Mouse (Mus musculus): ENCODE results near the gene Zfp606.

Zfp606 gene

DNA sequence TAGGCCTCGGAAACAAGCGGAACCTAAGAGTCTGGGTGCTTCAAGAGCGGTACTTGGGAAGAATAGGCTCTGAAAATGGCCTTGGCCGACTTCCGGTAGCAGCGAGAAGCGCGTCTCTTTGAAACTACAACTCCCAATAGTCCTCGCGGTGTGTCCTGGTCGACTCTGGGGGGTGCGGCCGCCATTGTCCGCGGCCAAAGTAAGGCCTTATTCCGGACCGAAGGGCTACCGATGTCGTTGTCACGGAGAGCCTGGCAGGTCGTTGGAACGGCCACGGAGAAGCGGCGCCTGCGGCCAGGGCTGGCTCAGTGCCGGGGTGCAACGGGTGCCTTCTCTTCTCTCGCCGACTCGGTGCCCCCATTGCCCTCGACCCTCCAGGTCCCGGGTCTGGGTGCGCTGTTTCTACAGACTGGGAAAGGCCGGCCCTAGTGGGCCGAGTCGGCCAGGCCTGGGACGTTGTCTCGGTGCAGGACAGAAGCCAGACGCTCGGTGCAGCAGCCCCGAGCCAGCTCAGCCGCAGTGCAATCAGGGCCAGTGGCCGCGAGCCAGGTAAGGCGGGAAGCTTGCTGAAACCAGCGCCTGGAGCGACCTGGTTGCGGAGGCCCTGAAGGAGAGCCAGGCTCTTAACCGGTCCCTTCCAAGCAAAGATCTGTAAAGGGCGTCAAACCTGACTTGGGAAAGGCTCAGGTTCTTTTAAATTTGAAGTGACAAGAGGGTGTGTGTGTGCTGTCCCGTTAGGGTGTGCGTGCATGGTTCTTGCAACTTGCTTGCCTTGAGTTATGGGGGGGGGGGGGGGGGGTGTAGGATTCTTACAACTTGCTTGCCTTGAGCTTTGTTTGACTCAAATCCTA is at the start of gene Zfp606:
Gene Zfp606, plus strand, starts transcription at position 136 of the 851 bp plus-strand sequence.
- peak; percentile 83 for DNase-seq (ENCODE audit: low read depth, low spot score)

DNA sequence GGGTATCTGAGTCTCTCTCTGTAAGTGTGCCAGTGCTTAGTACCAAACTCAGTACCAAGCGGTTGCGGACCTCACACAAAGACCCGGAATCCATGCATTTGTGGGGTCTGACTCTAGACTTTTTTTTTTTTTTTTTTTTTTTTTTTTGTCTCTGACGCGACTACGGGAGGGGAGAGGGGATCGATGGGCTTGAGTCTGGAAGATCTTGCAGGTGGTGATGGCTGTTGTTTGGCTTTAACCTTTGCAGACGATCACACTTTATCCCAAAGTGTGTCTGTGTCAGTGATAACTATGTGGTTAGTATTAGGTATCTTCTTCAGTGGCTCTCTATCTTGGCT is 885 bp downstream of the Zfp606 start:
- DNase-seq (ENCODE audit: low read depth, low spot score), result no peak

DNA sequence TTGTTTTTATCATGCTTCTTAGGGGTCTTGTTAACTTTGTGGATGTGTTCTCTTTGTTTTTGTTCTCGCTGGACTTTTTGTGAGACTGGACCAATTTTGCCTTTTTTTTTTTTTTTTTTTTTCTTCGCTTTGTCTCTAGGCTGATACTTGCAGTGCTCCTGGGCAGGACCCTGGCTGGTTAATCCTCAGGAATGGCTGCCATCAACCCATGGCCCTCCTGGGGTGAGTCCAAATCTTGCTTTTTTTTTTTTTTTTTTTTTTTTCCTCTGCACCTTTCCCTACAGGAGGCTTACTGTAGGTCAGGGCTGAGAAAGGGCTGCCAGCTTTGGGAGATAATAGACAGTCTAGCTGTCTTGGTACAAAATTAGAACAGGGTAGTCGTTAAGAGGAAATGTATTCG is 1.4 kb downstream of the Zfp606 start:
- DNase-seq (ENCODE audit: low read depth, low spot score), result no peak

DNA sequence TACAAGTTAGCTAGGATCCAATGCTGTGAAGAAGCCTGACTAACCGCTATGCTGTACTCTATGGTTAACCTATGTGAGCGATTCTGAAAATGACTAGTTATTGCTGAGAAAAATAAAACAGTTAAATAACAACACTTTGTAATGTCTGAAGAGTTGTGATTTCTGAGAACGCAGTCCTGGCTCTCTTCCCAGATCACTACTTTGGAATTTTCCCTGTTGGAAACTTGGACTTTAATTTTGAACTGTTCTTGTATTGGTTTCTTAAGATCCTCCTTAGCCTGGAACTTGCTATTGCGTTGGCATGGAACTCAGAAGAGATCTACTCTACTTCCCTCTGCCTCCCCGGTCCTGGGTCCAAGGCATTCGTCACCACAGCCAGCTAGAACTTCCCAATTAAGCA is 5.7 kb downstream of the Zfp606 start:
- no peak for DNase-seq (ENCODE audit: low read depth, low spot score)

DNA sequence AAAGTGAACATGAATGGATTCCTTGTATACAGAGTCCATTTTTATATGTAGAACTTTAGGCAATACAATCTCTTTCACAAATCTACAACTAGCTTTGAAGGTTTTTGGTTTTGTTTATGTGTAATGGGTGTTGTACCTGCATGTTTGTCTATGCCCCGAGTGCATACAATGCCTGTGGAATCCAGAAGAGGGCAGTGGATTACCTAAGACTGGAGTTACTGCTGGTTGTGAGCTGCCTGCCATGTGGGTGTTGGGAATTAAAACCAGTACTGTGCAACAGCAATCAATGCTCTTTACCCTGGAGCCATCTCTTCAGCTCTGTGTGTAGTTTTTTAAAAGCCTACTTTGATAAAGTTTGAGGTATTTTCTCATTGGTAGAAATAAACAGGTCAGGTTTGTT is 7.9 kb downstream of the Zfp606 start:
- no peak for DNase-seq (ENCODE audit: low read depth, low spot score)

DNA sequence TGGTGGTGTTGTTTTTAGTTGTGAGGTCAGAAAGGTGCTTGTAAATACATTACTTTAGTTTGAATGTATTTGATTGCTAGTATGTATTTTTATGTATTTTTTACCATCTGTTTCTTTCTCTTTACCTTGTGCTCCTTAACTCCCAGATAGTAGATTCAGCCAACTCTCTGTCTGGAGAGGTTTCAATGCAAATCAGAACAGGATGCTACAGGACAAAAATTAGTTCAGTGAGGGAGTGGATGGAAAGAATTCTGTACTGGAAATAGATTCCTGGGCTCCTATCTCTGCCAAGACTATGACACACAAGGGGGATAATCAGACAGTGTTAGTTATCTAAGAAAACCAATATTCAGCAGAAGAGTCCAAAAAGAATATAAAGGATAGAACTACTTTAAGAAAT is 8.6 kb downstream of the Zfp606 start:
- no peak for DNase-seq (ENCODE audit: low read depth, low spot score)

DNA sequence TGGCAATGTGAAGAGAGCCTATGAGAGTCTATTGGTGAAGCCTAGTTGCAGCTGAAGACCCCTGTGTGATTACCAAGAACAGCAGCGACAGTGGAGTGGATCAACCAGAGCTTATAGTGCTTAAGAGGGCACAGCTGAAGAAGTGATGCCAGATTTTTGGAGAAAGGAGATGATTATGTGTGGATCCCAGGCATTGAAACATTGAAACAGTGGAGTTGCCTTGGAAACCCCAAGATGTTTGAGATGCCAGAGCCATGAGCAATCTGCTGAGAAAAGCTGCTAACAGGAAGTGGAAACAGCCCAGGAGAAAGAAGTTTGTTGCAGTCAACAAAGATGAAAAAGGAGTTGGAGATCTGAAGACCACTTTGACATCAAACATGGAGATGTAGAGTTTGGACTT is 32.8 kb downstream of the Zfp606 start:
- DNase-seq (ENCODE audit: low read depth, low spot score), result no peak

DNA sequence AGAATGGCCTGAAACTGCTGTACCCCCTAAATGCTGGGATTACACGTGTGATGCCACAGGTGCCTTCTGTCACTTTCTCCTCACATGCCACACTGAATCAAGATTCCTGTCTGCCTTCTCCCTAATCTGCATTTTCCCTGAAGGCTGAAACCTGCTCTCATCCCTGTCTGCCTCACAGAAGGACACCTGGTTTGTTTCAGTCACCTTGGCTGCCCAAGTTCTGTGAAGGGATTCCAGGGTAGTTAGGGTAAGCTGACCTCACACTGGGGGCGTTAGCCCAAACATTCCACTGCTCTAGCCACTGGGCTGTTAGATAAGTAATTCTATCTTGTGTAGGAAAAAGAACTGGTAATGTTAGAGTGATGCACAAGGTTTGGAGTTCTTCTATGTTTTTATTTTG is 34.1 kb downstream of the Zfp606 start, which contains the start of gene 2900092C05Rik:
Gene 2900092C05Rik, plus strand, starts transcription at position 301 of the 400 bp plus-strand sequence.
- DNase-seq (ENCODE audit: low read depth, low spot score), result no peak

All from CD4-positive helper T cell, adult 2 months (primary cell).